Mouse (Mus musculus) limb, embryonic 14.5 days (tissue): ENCODE results near the gene Mtmr11. TPM values are rescaled to one million over a fixed set of nuclear protein-coding genes. Genes with fewer than 3 reads are reported as not detected.

Experiments used
- ATAC-seq: fragments of 200-750 bp; cut with Nextera tagmentation; 2 replicates; pipeline ENCODE4 v1.8.0; 2017; ENCODE audit warnings: low read depth, moderate number of reproducible peaks, moderate TSS enrichment; ENCODE audit not compliant: low FRiP score
- DNase-seq: peaks from one replicate; pipeline ENCODE4 v3.0.0-alpha.2; 2015; ENCODE audit warnings: low spot score
- H3K27ac ChIP-seq: fragments of 300-500 bp; sonication (generic); replicated peaks from 2 replicates; pipeline ENCODE4 v1.5.1; 2014; ENCODE audit warnings: low read depth, mild to moderate bottlenecking, low read length, moderate library complexity, mixed read lengths
- H3K27me3 ChIP-seq: fragments of 300-500 bp; sonication (generic); 2 replicates; pipeline ENCODE4 v1.6.1; 2014; ENCODE audit warnings: low read length, mixed read lengths; ENCODE audit not compliant: control insufficient read depth, insufficient read depth
- H3K36me3 ChIP-seq: fragments of 300-500 bp; sonication (generic); 2 replicates; pipeline ENCODE4 v1.6.1; 2014; ENCODE audit warnings: mild to moderate bottlenecking, low read length, moderate library complexity, mixed read lengths; ENCODE audit not compliant: control insufficient read depth, insufficient read depth
- H3K4me1 ChIP-seq: fragments of 300-500 bp; sonication (generic); 2 replicates; pipeline ENCODE4 v1.6.1; 2014; ENCODE audit warnings: antibody characterized with exemption, low read length, mixed read lengths; ENCODE audit not compliant: control insufficient read depth, insufficient read depth
- H3K4me2 ChIP-seq: fragments of 300-500 bp; sonication (generic); replicated peaks from 2 replicates; pipeline ENCODE4 v1.6.1; 2014; ENCODE audit warnings: low read depth, mild to moderate bottlenecking, low read length, moderate library complexity; ENCODE audit not compliant: severe bottlenecking
- H3K4me3 ChIP-seq: fragments of 300-500 bp; sonication (generic); replicated peaks from 2 replicates; pipeline ENCODE4 v1.5.1; 2014; ENCODE audit warnings: low read length
- H3K9ac ChIP-seq: fragments of 300-500 bp; sonication (generic); 2 replicates; pipeline ENCODE4 v1.6.1; 2014; ENCODE audit warnings: mild to moderate bottlenecking, low read depth, low read length, moderate library complexity; ENCODE audit not compliant: severe bottlenecking
- H3K9me3 ChIP-seq: fragments of 300-500 bp; sonication (generic); 2 replicates; pipeline ENCODE4 v1.6.1; 2016; ENCODE audit warnings: low read length; ENCODE audit not compliant: control insufficient read depth
- POLR2A ChIP-seq: fragments of 200-500 bp; IDR thresholded peaks from 2 replicates; pipeline ENCODE4 v1.8.0; 2012; ENCODE audit warnings: inconsistent platforms, mild to moderate bottlenecking, moderate library complexity, borderline replicate concordance; ENCODE audit not compliant: insufficient read depth, insufficient read length; ENCODE audit errors: extremely low read depth
- WGBS: fragments of 180-500 bp; shearing (Covaris S2); extraction: QIAGEN DNeasy Blood & Tissue Kit; methylation state at CpG from one replicate; pipeline ENCODE4 v1.1.7; 2014; 5-methylcytosine and 5-hydroxymethylcytosine counted together
- polyA plus RNA-seq, 2 experiments: library from polyadenylated mRNA; depleted of rRNA in 1 of 2; stranded (reverse) in 1 of 2; unstranded in 1 of 2; fragments of >200 nt; fragmentation: Nextera tagmentation in 1 of 2; extraction: Ambion mirVana in 1 of 2; gene quantifications; 2 replicates each; pipeline versions ENCODE4 v1.2.1 to v1.2.3; 2012 to 2014

The Mtmr11 gene
- 42.9 and 44.9 TPM in 2 replicates for polyA plus RNA-seq (2012; rRNA removed)
- 27.5 and 34.1 TPM in 2 replicates for polyA plus RNA-seq (2014; fragmentation: Nextera tagmentation; extraction: Ambion mirVana)

- peak; percentile 38 for ATAC-seq
- H3K4me1 ChIP-seq = peaks cover 17% of the 10 kb centered on the region
- peak within 1 kb of the TSS; percentile 67 for H3K9ac ChIP-seq
- H3K27ac ChIP-seq = peak within 1 kb of the TSS; percentile 79
- 5% methylated on average over 16 of the region's 16 CpGs for WGBS
- peak; percentile 71 for DNase-seq
- H3K36me3 ChIP-seq = peaks cover 6% of the 10 kb centered on the region
- H3K4me2 ChIP-seq = peak within 1 kb of the TSS; percentile 77
- no peak for TF ChIP-seq POLR2A
- H3K27me3 ChIP-seq = no peaks in the 10 kb centered on the region
- no peaks in the 10 kb centered on the region for H3K9me3 ChIP-seq
- peak within 1 kb of the TSS; percentile 54 for H3K4me3 ChIP-seq
Observed at GRCm38 (mm10) chr3:96161869-96162840, at the start of gene Mtmr11. Mtmr11 (plus strand) TSS chr3:96162004.

GRCm38 (mm10) chr3:96113251-96113650 lies 48.6 kb upstream of the Mtmr11 start:
- Histone ChIP-seq H3K36me3 (0 out of 2 replicates have a peak, but pooled peaks cover 4% of the 10 kb centered on the region), H3K4me1 (no peaks in the 10 kb centered on the region), H3K9ac (no peak overlapping the region), H3K4me3 (no peak overlapping the region), H3K9me3 (no peaks in the 10 kb centered on the region), H3K27me3 (no peaks in the 10 kb centered on the region), H3K4me2 (no peak overlapping the region), H3K27ac (no peak overlapping the region)
- 53% methylated on average over 3 of the region's 3 CpGs for WGBS
- ATAC-seq = no peak
- DNase-seq = no peak
- no peak for TF ChIP-seq POLR2A

GRCm38 (mm10) chr3:96118142-96118541 lies 43.7 kb upstream of the Mtmr11 start:
- Histone ChIP-seq H3K4me1 (no peaks in the 10 kb centered on the region), H3K4me2 (no peak overlapping the region), H3K9ac (no peak overlapping the region), H3K36me3 (no peaks in the 10 kb centered on the region; the same call in 1 of the 2 replicates), H3K9me3 (no peaks in the 10 kb centered on the region), H3K27ac (no peak overlapping the region), H3K4me3 (no peak overlapping the region), H3K27me3 (no peaks in the 10 kb centered on the region)
- 84% methylated on average over 2 of the region's 2 CpGs for WGBS
- DNase-seq (no peak), ATAC-seq (no peak)
- no peak for TF ChIP-seq POLR2A

GRCm38 (mm10) chr3:96118702-96119101 lies 43.1 kb upstream of the Mtmr11 start:
- H3K36me3 ChIP-seq = no peaks in the 10 kb centered on the region; the same call in 1 of the 2 replicates
- no peak overlapping the region for H3K9ac ChIP-seq
- no peaks in the 10 kb centered on the region for H3K9me3 ChIP-seq
- H3K27ac ChIP-seq = no peak overlapping the region
- DNase-seq (no peak), ATAC-seq (no peak)
- no peak overlapping the region for H3K4me2 ChIP-seq
- no peaks in the 10 kb centered on the region for H3K4me1 ChIP-seq
- H3K4me3 ChIP-seq = no peak overlapping the region
- TF ChIP-seq POLR2A = no peak
- no peaks in the 10 kb centered on the region for H3K27me3 ChIP-seq
- WGBS = 97% methylated on average over 2 of the region's 2 CpGs

GRCm38 (mm10) chr3:96124235-96124634 lies 37.6 kb upstream of the Mtmr11 start:
- Histone ChIP-seq H3K27ac (no peak overlapping the region), H3K27me3 (no peaks in the 10 kb centered on the region), H3K4me3 (no peak overlapping the region), H3K4me1 (no peaks in the 10 kb centered on the region), H3K9me3 (no peaks in the 10 kb centered on the region), H3K36me3 (no peaks in the 10 kb centered on the region; the same call in 1 of the 2 replicates), H3K4me2 (no peak overlapping the region), H3K9ac (no peak overlapping the region)
- 85% methylated on average over 5 of the region's 5 CpGs for WGBS
- no peak for TF ChIP-seq POLR2A
- ATAC-seq (no peak), DNase-seq (no peak)
